Mouse (Mus musculus) bone marrow, adult 2 months (tissue): Measurements from ENCODE around the gene Ssh2. TPM values are rescaled to one million over a fixed set of nuclear protein-coding genes. Genes with fewer than 3 reads are reported as not detected.
"Not testable (repeated sequence)": the region's sequence is repeated elsewhere in the genome, so short reads cannot be mapped to it uniquely, and the experiment has no call there.

ENCODE experiments used
- H3K27ac ChIP-seq: fragments of 200-500 bp; 2 replicates; pipeline ENCODE4 v1.5.1; 2012; ENCODE audit warnings: low read depth, mild to moderate bottlenecking, control low read depth, inconsistent platforms, low read length; ENCODE audit not compliant: control insufficient read depth, poor library complexity, insufficient read depth
- H3K4me1 ChIP-seq: fragments of 200-500 bp; 2 replicates; pipeline ENCODE4 v1.6.1; 2011; ENCODE audit warnings: low read length; ENCODE audit not compliant: control insufficient read depth, insufficient read depth
- H3K4me3 ChIP-seq: fragments of 200-500 bp; replicated peaks from 2 replicates; pipeline ENCODE3; 2011; ENCODE audit warnings: mild to moderate bottlenecking, low read depth, low read length, control low read depth; ENCODE audit not compliant: control insufficient read depth
- CTCF ChIP-seq: fragments of 200-500 bp; IDR thresholded peaks from 2 replicates; pipeline ENCODE4 v1.5.1; 2011; ENCODE audit warnings: low read length, control low read depth; ENCODE audit not compliant: control insufficient read depth, insufficient read depth
- POLR2A ChIP-seq: fragments of 200-500 bp; IDR thresholded peaks from 2 replicates; pipeline ENCODE4 v1.6.1; 2011; ENCODE audit warnings: low read depth, mild to moderate bottlenecking, control low read depth, low read length, borderline replicate concordance; ENCODE audit not compliant: control insufficient read depth
- WGBS: fragments of 180-500 bp; shearing (Covaris S2); methylation state at CpG from one replicate; pipeline ENCODE4 v1.1.7; 2018; 5-methylcytosine and 5-hydroxymethylcytosine counted together
- polyA plus RNA-seq: library from polyadenylated mRNA; stranded (reverse); fragments of >200 nt; gene quantifications from 2 replicates; pipeline ENCODE4 v1.2.4, GENCODE M21; 2011; ENCODE audit warnings: low replicate concordance; ENCODE audit not compliant: missing spikeins, insufficient read depth, insufficient read length

Ssh2 gene
- polyA plus RNA-seq, 1 experiment: 21.8 TPM

DNA sequence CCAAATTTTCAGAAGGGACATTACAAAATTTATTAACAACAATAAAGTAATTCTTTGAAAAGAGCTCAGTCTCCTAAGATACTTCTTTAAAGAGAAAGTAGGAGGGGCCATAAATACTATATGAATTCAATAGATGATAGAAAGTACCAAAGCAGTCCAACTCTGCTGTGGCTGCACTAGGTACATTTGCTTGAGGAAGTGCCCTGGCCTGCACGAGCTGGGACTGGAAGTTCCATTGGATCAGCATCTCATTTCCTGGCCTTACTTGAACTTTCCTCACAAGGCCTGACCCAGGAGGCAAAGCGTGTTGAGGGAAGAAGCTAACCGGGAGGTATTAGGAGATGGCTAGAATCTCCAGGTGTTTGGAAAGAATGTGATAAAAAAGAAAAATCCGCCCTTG lies 75.4 kb downstream of the Ssh2 start:
- Histone ChIP-seq H3K4me1 (no peaks in the 10 kb centered on the region; the same call in 1 of the 2 replicates), H3K4me3 (no peak overlapping the region), H3K27ac (no peak overlapping the region)
- 74% methylated on average over 4 of the region's 4 CpGs for WGBS
- TF ChIP-seq POLR2A (no peak), CTCF (no peak)

DNA sequence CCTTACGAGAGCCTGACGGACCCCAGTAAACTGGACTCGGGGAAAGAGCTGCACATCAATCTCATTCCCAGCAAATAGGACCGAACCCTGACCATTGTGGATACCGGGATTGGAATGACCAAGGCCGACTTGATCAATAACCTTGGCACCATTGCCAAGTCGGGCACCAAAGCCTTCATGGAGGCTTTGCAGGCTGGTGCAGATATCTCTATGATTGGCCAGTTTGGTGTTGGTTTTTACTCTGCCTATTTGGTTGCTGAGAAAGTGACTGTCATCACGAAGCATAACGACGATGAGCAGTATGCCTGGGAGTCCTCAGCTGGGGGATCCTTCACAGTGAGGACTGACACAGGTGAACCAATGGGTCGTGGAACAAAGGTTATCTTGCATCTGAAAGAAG lies 77.6 kb downstream of the Ssh2 start:
- H3K4me1 ChIP-seq, H3K27ac ChIP-seq, H3K4me3 ChIP-seq: not testable (repeated sequence)
- 92% methylated on average over 11 of the region's 11 CpGs for WGBS

DNA sequence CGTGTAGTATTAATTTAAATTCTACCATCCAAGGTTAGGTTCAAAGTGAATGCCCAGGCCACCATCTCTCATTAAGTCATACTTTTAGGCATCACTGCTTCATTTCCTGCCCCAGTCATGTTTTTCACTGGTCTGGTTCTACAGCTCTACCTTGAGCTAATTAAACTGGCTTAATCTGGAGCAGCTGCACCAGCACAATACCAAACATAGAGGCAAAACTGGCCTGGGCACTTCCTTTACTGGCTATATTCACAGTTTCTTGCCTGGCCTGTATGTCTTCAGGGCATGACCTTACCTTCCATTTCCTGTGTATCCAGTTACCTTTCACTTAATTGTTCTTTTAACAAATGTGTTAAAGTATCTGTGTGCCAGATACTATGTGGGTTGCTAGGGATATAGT lies 81.2 kb downstream of the Ssh2 start:
- Histone ChIP-seq H3K4me3 (no peak overlapping the region), H3K27ac (no peak overlapping the region), H3K4me1 (no peaks in the 10 kb centered on the region)
- WGBS: 90% methylated on average over 1 of the region's 1 CpGs
- no peak for TF ChIP-seq POLR2A
- no peak for TF ChIP-seq CTCF

DNA sequence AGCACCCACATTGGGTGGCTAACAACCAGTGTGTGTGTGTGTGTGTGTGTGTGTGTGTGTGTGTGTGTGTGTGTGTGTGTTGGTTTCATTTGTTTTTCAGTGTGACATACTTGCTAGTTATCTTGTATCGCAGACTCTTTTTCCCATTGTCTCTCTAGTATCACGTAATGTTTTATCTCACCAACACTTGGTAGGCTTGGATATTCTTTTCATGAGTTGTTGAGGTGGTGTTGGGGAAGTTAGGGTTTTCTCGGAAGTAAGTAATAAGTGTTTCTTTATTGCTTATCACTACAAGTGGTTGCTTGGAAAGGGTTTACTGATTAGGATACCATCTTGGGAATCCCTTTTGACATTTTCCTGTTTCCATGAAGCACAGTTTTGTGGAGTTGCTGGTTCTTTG lies 91.1 kb downstream of the Ssh2 start:
- H3K4me1 ChIP-seq: no peaks in the 10 kb centered on the region
- H3K27ac ChIP-seq: no peak overlapping the region
- 71% methylated on average over 3 of the region's 3 CpGs for WGBS
- H3K4me3 ChIP-seq: no peak overlapping the region
- TF ChIP-seq CTCF (no peak), POLR2A (no peak)

DNA sequence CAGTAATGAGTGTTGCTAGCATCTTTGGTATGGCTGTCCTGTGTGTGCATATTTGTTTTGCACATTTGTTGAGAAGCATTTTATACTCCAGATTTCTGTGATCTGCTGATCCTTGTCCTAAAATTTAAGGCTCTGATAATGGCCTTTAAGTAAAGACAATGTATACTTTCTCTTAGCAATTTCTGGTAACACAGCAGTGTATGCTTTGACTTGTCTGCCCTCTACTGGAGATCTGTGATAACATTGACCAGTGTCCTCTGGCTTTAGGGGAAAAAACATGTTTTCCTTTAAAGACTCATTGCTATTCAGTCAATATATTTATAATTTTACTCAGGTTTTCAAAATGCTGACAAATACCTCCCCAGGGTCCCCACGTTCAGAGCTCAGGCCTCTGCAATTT lies 92.4 kb downstream of the Ssh2 start:
- Histone ChIP-seq H3K27ac (no peak overlapping the region), H3K4me3 (no peak overlapping the region), H3K4me1 (no peaks in the 10 kb centered on the region)
- 11% methylated on average over 1 of the region's 1 CpGs for WGBS
- TF ChIP-seq POLR2A: no peak
- no peak for TF ChIP-seq CTCF

DNA sequence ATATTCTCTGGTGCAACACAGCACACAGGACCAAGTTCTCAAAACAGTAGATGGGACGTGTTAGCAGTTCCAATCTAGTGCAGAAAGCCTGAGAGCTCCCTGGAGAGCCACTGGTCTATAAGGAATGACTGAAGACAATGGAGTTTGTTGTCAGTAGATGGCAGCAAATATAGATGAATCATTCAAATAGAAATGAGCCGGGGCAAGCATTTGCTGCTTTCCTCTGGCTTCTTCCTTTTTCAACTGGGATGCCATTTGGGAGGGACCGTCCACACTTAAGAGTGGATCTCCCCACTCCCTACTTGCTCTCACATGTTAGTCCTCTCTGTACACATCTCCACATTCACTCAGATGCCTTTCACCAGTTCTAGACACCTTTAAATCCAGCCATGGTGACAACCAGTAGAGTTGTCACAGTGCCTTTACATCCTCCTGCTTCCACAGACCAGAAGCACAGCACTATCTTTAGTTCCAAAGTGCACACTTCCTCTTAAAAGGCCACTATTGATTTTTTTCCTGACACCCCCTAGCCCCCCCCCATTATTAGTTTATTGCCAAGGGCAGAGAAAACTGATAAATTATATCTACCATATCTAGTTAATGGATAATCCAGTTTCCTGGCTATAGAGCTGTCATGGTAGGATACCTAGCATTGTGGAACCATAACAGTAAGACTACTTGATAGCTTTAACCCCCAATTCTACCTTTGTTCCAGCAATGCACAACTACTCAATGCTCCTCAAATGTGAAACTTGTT lies 101.8 kb downstream of the Ssh2 start:
- WGBS: 36% methylated on average over 3 of the region's 3 CpGs
- Histone ChIP-seq H3K4me3 (no peak overlapping the region), H3K4me1 (no peaks in the 10 kb centered on the region), H3K27ac (no peak overlapping the region)
- TF ChIP-seq CTCF: no peak

DNA sequence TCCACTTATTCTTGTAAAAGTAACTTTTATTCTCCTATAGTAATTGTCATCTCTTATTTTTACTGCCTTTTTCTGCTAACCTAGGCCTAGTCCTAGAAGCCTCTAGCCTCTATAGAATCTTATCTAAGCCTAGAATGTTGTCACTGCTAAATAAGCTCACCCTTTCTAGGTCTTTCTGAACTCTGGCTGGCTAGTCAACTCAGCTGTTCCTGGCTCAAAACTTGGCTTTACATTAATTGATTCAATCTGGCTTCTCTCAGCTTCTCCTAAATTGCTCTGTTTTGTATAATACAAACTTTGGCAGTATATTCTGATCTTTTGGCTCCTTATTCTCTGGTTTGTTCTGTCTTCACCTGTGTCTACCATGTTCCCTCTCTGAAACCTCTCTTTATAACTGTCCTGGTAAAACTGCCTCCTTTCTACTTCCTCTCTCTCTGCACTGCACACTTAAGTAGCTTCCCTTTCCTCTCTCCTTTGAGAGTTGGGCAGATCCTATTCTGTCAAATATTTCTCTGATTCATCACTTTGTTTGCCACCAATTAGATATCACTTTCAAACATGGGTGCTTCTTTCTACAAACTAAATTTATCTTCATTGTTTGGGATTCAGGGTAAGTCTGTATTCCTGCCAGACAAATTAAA lies 102.5 kb downstream of the Ssh2 start:
- Histone ChIP-seq H3K4me1 (no peaks in the 10 kb centered on the region), H3K4me3 (no peak overlapping the region), H3K27ac (no peak overlapping the region)
- TF ChIP-seq POLR2A: no peak
- TF ChIP-seq CTCF: no peak

DNA sequence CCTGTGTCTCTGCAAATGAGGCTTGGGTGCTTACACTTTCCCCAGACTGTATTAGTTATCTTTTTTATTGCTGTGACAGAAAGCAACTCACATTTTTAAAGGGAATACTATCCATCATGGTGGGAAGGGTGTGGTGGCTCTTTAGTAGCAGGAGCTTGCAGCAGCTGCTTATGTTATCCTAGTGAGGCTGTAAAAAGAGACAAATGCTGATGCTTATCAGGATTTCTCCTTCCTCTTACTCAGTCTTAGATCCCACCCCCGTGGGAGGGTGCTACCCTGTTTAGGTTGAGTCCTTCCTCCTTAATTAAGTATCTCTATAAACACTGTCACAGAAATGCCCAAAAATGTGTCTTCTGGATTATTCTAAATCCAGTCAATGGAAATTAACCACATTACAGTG lies 105.1 kb downstream of the Ssh2 start:
- TF ChIP-seq CTCF (no peak), POLR2A (no peak)
- 10% methylated on average over 1 of the region's 1 CpGs for WGBS
- Histone ChIP-seq H3K27ac (no peak overlapping the region), H3K4me1 (no peaks in the 10 kb centered on the region), H3K4me3 (no peak overlapping the region)

DNA sequence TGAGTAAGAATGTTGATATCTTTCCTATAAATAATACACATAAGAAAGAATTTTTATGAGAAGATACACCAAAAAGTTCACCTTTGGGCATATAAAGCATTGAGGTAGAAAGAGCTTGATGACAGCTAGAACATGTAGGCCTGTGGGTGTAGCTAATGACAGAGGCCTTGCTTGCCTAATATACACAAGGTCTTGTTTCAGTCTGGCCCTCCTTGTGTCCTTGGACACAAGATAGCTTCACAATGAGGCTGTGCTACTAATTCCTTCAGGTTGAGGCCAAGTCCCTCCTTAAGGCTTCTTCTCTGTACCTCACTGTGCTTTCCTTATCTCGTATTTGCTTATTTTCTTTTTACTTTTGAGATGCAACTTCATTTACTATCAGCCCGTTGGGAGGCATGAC lies 114.4 kb downstream of the Ssh2 start:
- 80% methylated on average over 2 of the region's 2 CpGs for WGBS
- Histone ChIP-seq H3K4me3 (no peak overlapping the region), H3K27ac (no peak overlapping the region), H3K4me1 (no peaks in the 10 kb centered on the region)
- TF ChIP-seq POLR2A (no peak), CTCF (no peak)
